Mouse (Mus musculus) heart, adult 2 months (tissue): Measurements from ENCODE around the gene Ube2j1.

ENCODE experiments used
- CTCF ChIP-seq: fragments of 200-600 bp; IDR thresholded peaks from 2 replicates; pipeline ENCODE4 v1.8.1; 2022; ENCODE audit warnings: antibody characterized with exemption, mild to moderate bottlenecking, moderate library complexity
- EP300 ChIP-seq: fragments of 200-500 bp; IDR thresholded peaks from 2 replicates; pipeline ENCODE4 v1.6.1; 2011; ENCODE audit warnings: low read depth, low read length, control low read depth; ENCODE audit not compliant: insufficient read depth
- POLR2A ChIP-seq: fragments of 200-500 bp; IDR thresholded peaks from 2 replicates; pipeline ENCODE4 v1.6.1; 2011; ENCODE audit warnings: mild to moderate bottlenecking, low read depth, low read length, control low read depth; ENCODE audit not compliant: insufficient read depth

DNA sequence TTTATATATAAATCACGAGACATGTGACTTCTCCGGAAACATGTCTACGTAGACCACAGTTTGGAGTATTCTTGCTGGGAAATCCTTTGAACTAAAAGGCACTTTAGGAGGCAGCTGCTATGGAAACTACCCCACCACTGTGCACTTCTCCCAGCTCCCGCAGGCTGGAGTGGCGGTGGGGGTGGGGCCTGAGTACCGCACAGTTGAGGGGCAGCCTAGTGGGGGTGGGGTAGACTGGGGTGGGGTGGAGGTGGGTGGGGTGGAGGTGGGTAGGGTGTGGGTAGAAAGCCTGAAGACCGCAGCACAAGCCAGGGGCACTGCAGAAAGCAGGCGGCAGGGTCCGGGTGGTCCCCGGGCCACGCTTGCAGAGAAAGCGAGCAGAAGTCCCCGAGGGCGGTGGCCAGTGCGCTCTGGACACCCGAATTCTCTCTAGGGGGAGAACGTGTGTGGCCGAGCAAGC, 48.5 kb upstream of the Ube2j1 start, which contains the start of gene Rragd:
- TF ChIP-seq CTCF (no peak), POLR2A (no peak), EP300 (no peak)
